Mouse (Mus musculus): Measurements from ENCODE around the gene Gse1. TPM values are rescaled to one million over a fixed set of nuclear protein-coding genes. Genes with fewer than 3 reads are reported as not detected.

The Gse1 gene
- polyA plus RNA-seq, 1 experiment from 2014 or later = 14.3 TPM

- H3K9ac ChIP-seq = no peak overlapping the region
- no peak overlapping the region for H3K27ac ChIP-seq (ENCODE audit: low read depth)
- peaks cover 31% of the 10 kb centered on the region for H3K4me1 ChIP-seq (ENCODE audit: insufficient read depth)
- H3K27me3 ChIP-seq (ENCODE audit: insufficient read depth, low read length) = no peaks in the 10 kb centered on the region
- peak; percentile 20; the same call in 1 of the 2 replicates for TF ChIP-seq CTCF (IDR thresholded peaks at IDR 0.05; ENCODE audit: low read depth)
- H3K4me3 ChIP-seq (ENCODE audit: low read depth, low read length) = no peak overlapping the region
- DNase-seq (no peak), ATAC-seq (ENCODE audit: insufficient read depth) (no peak)
- no peak overlapping the region for H3K4me2 ChIP-seq
- 0 out of 2 replicates have a peak, but pooled peaks cover 15% of the 10 kb centered on the region for H3K36me3 ChIP-seq (ENCODE audit: insufficient read depth)
- H3K9me3 ChIP-seq (ENCODE audit: low read depth, low read length) = no peaks in the 10 kb centered on the region
- 86% methylated on average over 24 of the region's 24 CpGs for WGBS
Observed at GRCm38 (mm10) chr8:120553441-120554123, 325.3 kb downstream of the Gse1 start.

GRCm38 (mm10) chr8:120554466-120555039, 326.3 kb downstream of the Gse1 start:
- Histone ChIP-seq H3K27ac (ENCODE audit: low read depth) (no peak overlapping the region), H3K9ac (no peak overlapping the region), H3K4me3 (ENCODE audit: low read depth, low read length) (no peak overlapping the region), H3K4me2 (no peak overlapping the region), H3K9me3 (ENCODE audit: low read depth, low read length) (no peaks in the 10 kb centered on the region), H3K27me3 (ENCODE audit: insufficient read depth, low read length) (no peaks in the 10 kb centered on the region), H3K36me3 (ENCODE audit: insufficient read depth) (0 out of 2 replicates have a peak, but pooled peaks cover 23% of the 10 kb centered on the region), H3K4me1 (ENCODE audit: insufficient read depth) (peaks cover 23% of the 10 kb centered on the region)
- no peak for ATAC-seq (ENCODE audit: insufficient read depth)
- 93% methylated on average over 18 of the region's 18 CpGs for WGBS
- TF ChIP-seq CTCF (IDR thresholded peaks at IDR 0.05; ENCODE audit: low read depth) = no peak
- no peak for DNase-seq

GRCm38 (mm10) chr8:120556198-120556892, 328.1 kb downstream of the Gse1 start:
- Histone ChIP-seq H3K4me1 (ENCODE audit: insufficient read depth) (peaks cover 13% of the 10 kb centered on the region; the same call in 1 of the 2 replicates), H3K27ac (ENCODE audit: low read depth) (peak overlapping the region; percentile 33; the same call in 1 of the 2 replicates)
- no peak for DNase-seq

GRCm38 (mm10) chr8:120557170-120557965, 329.1 kb downstream of the Gse1 start:
- ATAC-seq (ENCODE audit: insufficient read depth) (no peak), DNase-seq (peak; percentile 63)
- TF ChIP-seq CTCF (IDR thresholded peaks at IDR 0.05; ENCODE audit: low read depth) = no peak
- H3K9me3 ChIP-seq (ENCODE audit: low read depth, low read length) = no peaks in the 10 kb centered on the region
- H3K4me2 ChIP-seq = no peak overlapping the region
- H3K4me1 ChIP-seq (ENCODE audit: insufficient read depth) = peaks cover 13% of the 10 kb centered on the region; the same call in 1 of the 2 replicates
- H3K36me3 ChIP-seq (ENCODE audit: insufficient read depth) = 0 out of 2 replicates have a peak, but pooled peaks cover 23% of the 10 kb centered on the region
- H3K27me3 ChIP-seq (ENCODE audit: insufficient read depth, low read length) = no peaks in the 10 kb centered on the region
- H3K27ac ChIP-seq (ENCODE audit: low read depth) = no peak overlapping the region
- no peak overlapping the region for H3K9ac ChIP-seq
- WGBS = 53% methylated on average over 15 of the region's 15 CpGs
- H3K4me3 ChIP-seq (ENCODE audit: low read depth, low read length) = no peak overlapping the region

More at GRCm38 (mm10) chr8:120556198-120556892, 328.1 kb downstream of the Gse1 start:
- TF ChIP-seq CTCF (IDR thresholded peaks at IDR 0.05; ENCODE audit: low read depth) = no peak
- ATAC-seq (ENCODE audit: insufficient read depth) = no peak
- no peak overlapping the region for H3K4me3 ChIP-seq (ENCODE audit: low read depth, low read length)
- H3K9me3 ChIP-seq (ENCODE audit: low read depth, low read length) = no peaks in the 10 kb centered on the region
- 0 out of 2 replicates have a peak, but pooled peaks cover 23% of the 10 kb centered on the region for H3K36me3 ChIP-seq (ENCODE audit: insufficient read depth)
- H3K4me2 ChIP-seq = no peak overlapping the region; the same call in 1 of the 2 replicates
- H3K27me3 ChIP-seq (ENCODE audit: insufficient read depth, low read length) = no peaks in the 10 kb centered on the region
- peak overlapping the region; percentile 23; the same call in 1 of the 2 replicates for H3K9ac ChIP-seq
- WGBS = 61% methylated on average over 20 of the region's 20 CpGs

DNA sequence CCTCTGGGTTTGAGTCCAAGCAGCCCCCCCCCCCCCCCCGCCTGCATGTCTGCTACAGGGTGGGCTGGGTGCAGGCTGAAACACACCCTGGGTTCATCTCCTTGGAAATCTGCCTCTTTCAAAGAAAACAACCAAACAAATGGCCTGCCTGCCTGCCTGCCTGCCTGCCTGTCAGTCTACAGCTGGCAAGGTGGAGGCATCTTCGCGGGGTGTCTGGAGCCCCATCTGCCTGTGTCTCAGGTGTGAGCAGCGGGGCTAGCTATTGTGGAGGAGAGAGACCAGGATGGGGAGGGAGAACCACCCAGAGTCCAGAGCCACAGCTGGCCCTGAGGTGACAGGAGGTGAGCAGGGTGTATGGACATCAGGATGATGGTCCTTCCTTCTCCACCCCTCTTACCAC, 329.9 kb downstream of the Gse1 start:
- Histone ChIP-seq H3K9ac (no peak overlapping the region), H3K9me3 (ENCODE audit: low read depth, low read length) (no peaks in the 10 kb centered on the region), H3K4me1 (ENCODE audit: insufficient read depth) (peaks cover 21% of the 10 kb centered on the region), H3K36me3 (ENCODE audit: insufficient read depth) (peaks cover 29% of the 10 kb centered on the region; the same call in 1 of the 2 replicates), H3K27me3 (ENCODE audit: insufficient read depth, low read length) (no peaks in the 10 kb centered on the region), H3K4me3 (ENCODE audit: low read depth, low read length) (no peak overlapping the region), H3K4me2 (no peak overlapping the region), H3K27ac (ENCODE audit: low read depth) (no peak overlapping the region)
- no peak for DNase-seq
- 76% methylated on average over 3 of the region's 4 CpGs for WGBS
- no peak for ATAC-seq (ENCODE audit: insufficient read depth)
- TF ChIP-seq CTCF (IDR thresholded peaks at IDR 0.05; ENCODE audit: low read depth) = no peak

GRCm38 (mm10) chr8:120559654-120560053, 331.4 kb downstream of the Gse1 start:
- H3K27ac ChIP-seq (ENCODE audit: low read depth) = no peak overlapping the region
- no peak overlapping the region for H3K4me2 ChIP-seq
- no peaks in the 10 kb centered on the region for H3K27me3 ChIP-seq (ENCODE audit: insufficient read depth, low read length)
- peaks cover 31% of the 10 kb centered on the region for H3K4me1 ChIP-seq (ENCODE audit: insufficient read depth)
- peaks cover 25% of the 10 kb centered on the region; the same call in 1 of the 2 replicates for H3K36me3 ChIP-seq (ENCODE audit: insufficient read depth)
- ATAC-seq (ENCODE audit: insufficient read depth) = no peak
- 71% methylated on average over 11 of the region's 11 CpGs for WGBS
- DNase-seq = no peak
- no peak for TF ChIP-seq CTCF (IDR thresholded peaks at IDR 0.05; ENCODE audit: low read depth)
- H3K9ac ChIP-seq = no peak overlapping the region
- H3K9me3 ChIP-seq (ENCODE audit: low read depth, low read length) = no peaks in the 10 kb centered on the region
- no peak overlapping the region for H3K4me3 ChIP-seq (ENCODE audit: low read depth, low read length)

Data from lung, embryonic 14.5 days (tissue).